Mouse (Mus musculus) intestine, embryonic 16.5 days (tissue): ENCODE measurements at regions not wholly inside any gene's neighbourhood (a gene's known extent, or its start where the extent isn't known, plus 50 kb on each side); places are given as distances from the start of the nearest gene placed in this dataset.

Source experiments
- ATAC-seq: fragments of 200-750 bp; cut with Nextera tagmentation; 2 replicates; pipeline ENCODE4 v1.8.0; 2017; ENCODE audit warnings: moderate TSS enrichment, moderate library complexity
- H3K27ac ChIP-seq: fragments of 300-500 bp; sonication (generic); 2 replicates; pipeline ENCODE4 v1.5.1; 2014; ENCODE audit warnings: mild to moderate bottlenecking, low read length
- H3K27me3 ChIP-seq: fragments of 300-500 bp; sonication (generic); replicated peaks from 2 replicates; pipeline ENCODE4 v1.6.1; 2014; ENCODE audit warnings: low read length, control low read depth, mixed read lengths; ENCODE audit not compliant: control insufficient read depth, insufficient read depth
- H3K36me3 ChIP-seq: fragments of 300-500 bp; sonication (generic); 2 replicates; pipeline ENCODE4 v1.6.1; 2014; ENCODE audit warnings: low read length, control low read depth; ENCODE audit not compliant: control insufficient read depth, insufficient read depth
- H3K4me1 ChIP-seq: fragments of 300-500 bp; sonication (generic); 2 replicates; pipeline ENCODE4 v1.6.1; 2014; ENCODE audit warnings: low read length, control low read depth, mixed read lengths; ENCODE audit not compliant: control insufficient read depth, insufficient read depth
- H3K4me2 ChIP-seq: fragments of 300-500 bp; sonication (generic); 2 replicates; pipeline ENCODE4 v1.6.1; 2014; ENCODE audit warnings: low read depth, low read length, control low read depth
- H3K4me3 ChIP-seq: fragments of 300-500 bp; sonication (generic); 2 replicates; pipeline ENCODE4 v1.5.1; 2014; ENCODE audit warnings: mild to moderate bottlenecking, low read length
- H3K9ac ChIP-seq: fragments of 300-500 bp; sonication (generic); 2 replicates; pipeline ENCODE4 v1.6.1; 2014; ENCODE audit warnings: low read depth, low read length
- H3K9me3 ChIP-seq: fragments of 300-500 bp; sonication (generic); 2 replicates; pipeline ENCODE4 v1.6.1; 2016; ENCODE audit warnings: low read length, control low read depth; ENCODE audit not compliant: control insufficient read depth
- WGBS: fragments of 180-500 bp; shearing (Covaris S2); extraction: QIAGEN DNeasy Blood & Tissue Kit; methylation state at CpG from one replicate; pipeline ENCODE4 v1.1.7; 2014; 5-methylcytosine and 5-hydroxymethylcytosine counted together

DNA sequence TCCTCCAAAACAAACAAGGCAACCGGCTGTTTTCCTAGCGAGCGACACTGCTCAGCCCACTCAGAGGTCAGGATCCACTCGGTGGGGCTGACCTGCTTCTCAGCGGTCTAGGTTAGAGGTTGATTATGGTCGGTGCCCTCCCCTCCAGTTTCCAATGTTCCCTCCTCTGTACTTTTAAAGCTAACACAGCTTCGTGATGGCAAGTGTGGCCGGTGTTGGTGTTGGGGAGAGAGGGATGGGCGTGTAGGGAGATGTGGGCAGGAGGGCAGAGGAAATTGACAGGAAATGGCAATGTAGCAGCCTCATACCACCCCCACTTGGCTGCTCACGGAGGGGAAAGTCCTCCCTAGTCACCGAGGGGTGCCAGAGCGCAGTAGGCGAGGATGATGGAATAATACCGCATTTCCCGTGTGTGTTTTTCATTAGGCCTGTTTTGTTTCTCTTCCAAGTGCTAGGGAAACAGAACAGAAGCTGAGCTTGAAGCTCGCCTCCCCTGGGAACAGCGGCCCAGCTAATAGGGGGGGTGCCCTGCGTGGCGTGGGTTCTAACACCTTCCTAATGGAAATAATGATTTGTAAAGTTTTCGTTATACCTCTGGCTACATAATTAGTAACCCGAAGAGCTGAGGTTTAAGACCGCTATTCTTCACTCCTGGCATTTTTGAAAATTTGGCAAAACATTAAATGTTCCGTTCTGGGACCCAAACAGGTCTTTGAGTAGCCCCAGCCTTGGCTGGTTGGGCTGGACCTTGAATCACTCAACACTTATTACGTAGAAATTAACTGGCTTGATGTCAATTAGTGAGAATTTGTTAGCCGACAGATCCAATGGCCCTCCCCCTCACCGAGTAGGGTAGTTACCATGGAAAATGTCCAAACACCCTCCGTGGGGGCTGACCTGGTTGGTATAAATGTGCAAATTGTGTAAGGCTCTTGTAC lies 383.5 kb downstream of the Mtx2 start:
- 75% methylated on average over 27 of the region's 27 CpGs for WGBS
- no peaks in the 10 kb centered on the region for H3K27me3 ChIP-seq
- no peak overlapping the region for H3K4me2 ChIP-seq
- no peak overlapping the region for H3K27ac ChIP-seq
- H3K4me3 ChIP-seq, result no peak overlapping the region
- H3K4me1 ChIP-seq, result no peaks in the 10 kb centered on the region
- no peaks in the 10 kb centered on the region for H3K36me3 ChIP-seq
- H3K9ac ChIP-seq, result no peak overlapping the region
- ATAC-seq, result no peak
- no peaks in the 10 kb centered on the region for H3K9me3 ChIP-seq

DNA sequence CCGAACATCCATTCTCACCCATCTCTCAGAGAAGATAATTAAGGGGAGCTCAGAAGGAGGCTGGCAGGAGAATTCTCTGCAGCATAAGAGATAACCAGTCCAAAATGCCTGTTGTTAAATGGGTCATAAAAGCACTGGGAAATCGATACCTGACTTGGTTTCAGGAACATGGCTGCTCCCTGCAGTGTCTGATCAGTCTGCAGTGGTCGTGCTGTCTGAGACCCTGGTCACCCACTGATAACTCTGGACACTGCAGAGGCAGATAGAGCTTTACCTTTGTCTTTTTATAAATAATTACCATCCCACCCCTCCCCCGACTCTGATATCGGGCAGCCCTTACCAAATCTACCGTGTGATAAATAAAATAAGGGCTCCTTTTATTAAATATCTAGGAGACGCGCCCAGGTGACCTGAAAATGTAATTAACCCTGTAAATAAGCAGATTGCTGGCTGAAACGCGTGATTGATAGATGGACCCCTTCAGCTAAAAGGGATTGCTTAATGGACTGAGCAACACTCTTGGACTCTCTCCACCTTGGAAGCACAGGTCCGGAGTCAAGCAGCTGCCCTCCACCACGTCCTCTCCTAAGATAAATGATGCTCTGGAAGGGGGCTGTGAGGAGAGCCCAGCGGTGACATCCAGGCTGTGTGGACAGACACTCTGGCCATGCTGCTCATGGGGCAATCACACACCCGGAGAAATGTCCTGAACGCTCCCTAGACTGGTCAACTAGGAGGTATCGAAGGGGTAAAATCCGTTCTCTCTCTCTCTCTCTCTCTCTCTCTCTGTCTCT lies 384.4 kb downstream of the Mtx2 start:
- H3K9me3 ChIP-seq, result no peaks in the 10 kb centered on the region
- H3K27ac ChIP-seq, result no peak overlapping the region
- H3K4me3 ChIP-seq, result no peak overlapping the region
- no peaks in the 10 kb centered on the region for H3K27me3 ChIP-seq
- no peak for ATAC-seq
- WGBS, result 64% methylated on average over 17 of the region's 17 CpGs
- no peaks in the 10 kb centered on the region for H3K36me3 ChIP-seq
- H3K9ac ChIP-seq, result no peak overlapping the region
- H3K4me2 ChIP-seq, result no peak overlapping the region
- H3K4me1 ChIP-seq, result no peaks in the 10 kb centered on the region

DNA sequence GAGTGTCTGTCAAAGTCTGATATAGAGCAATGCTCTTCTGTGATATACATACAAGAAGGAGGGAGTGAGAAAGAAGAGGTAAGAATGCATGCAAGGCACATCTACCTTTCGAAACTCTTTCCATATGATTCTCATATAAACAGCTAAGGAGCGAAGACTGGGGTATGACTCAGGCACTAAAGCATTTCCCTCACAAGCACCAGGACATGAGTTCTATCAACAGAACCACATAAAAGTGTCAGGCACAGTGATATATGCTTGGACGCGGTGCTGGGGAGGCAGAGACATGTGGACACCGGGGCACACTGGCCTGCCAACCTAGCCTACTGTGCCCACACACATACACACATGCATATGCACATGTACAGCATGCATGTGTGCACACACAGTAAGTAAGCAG lies 391.3 kb downstream of the Mtx2 start:
- H3K9me3 ChIP-seq, result no peaks in the 10 kb centered on the region
- no peaks in the 10 kb centered on the region for H3K36me3 ChIP-seq
- H3K27me3 ChIP-seq, result no peaks in the 10 kb centered on the region
- H3K27ac ChIP-seq, result no peak overlapping the region
- no peak overlapping the region for H3K9ac ChIP-seq
- no peak overlapping the region for H3K4me2 ChIP-seq
- no peak for ATAC-seq
- no peak overlapping the region for H3K4me3 ChIP-seq
- H3K4me1 ChIP-seq, result no peaks in the 10 kb centered on the region
- 69% methylated on average over 5 of the region's 5 CpGs for WGBS

DNA sequence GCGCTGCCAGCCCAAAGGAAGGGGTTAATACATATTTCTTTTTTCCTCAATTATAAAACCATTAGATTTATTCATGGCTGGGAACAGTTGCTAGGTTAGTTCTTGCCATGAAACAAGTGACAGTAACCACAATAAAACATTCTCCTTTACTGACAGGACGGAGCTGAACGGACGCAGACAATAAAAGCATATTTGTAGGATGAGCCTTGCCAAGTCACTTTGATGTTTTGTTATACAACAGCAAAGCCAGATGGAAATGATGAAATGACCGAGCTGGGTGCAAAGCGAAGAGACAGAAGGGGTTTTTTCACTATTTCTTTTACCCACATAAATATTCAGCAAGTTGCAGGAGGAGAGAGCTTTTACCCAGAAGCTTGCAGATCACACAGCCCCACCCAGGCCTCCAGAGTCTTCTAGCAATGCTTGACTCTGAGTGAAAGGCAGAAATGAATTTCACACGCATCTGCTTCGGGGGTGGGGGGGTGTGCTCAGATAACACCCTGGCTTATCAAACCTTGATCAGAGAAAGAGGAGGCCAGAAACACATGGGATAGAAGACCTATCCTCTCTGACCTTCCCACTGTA lies 395.3 kb downstream of the Mtx2 start:
- H3K4me3 ChIP-seq, result no peak overlapping the region
- no peaks in the 10 kb centered on the region for H3K9me3 ChIP-seq
- H3K36me3 ChIP-seq, result no peaks in the 10 kb centered on the region
- H3K4me1 ChIP-seq, result no peaks in the 10 kb centered on the region
- ATAC-seq, result no peak
- no peak overlapping the region for H3K27ac ChIP-seq
- no peak overlapping the region for H3K4me2 ChIP-seq
- 47% methylated on average over 8 of the region's 8 CpGs for WGBS
- no peak overlapping the region for H3K9ac ChIP-seq
- no peaks in the 10 kb centered on the region for H3K27me3 ChIP-seq

DNA sequence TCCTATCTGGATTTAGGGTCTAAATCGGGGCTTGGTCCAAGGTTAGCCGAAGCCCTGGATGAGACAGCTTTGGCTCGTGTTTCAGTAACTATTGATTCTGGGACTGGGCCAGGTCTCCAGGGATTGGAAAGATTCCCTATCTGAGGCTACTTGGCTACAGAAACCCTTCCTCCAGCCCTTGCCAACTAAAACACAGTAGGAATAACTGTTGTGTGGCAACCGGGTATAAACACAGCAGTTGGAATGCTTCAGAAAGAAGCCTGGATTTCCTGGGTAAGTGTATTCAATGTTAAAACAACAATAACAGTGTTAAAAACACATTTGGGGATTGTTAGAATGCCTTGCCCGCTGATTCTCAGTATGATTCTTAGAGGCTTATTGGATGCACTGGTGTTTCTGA lies 398.8 kb downstream of the Mtx2 start:
- H3K9ac ChIP-seq, result no peak overlapping the region
- no peak overlapping the region for H3K4me2 ChIP-seq
- H3K4me3 ChIP-seq, result no peak overlapping the region
- H3K9me3 ChIP-seq, result no peaks in the 10 kb centered on the region
- H3K27ac ChIP-seq, result no peak overlapping the region
- H3K27me3 ChIP-seq, result no peaks in the 10 kb centered on the region
- H3K36me3 ChIP-seq, result no peaks in the 10 kb centered on the region
- ATAC-seq, result no peak
- WGBS, result 54% methylated on average over 5 of the region's 5 CpGs
- H3K4me1 ChIP-seq, result no peaks in the 10 kb centered on the region

DNA sequence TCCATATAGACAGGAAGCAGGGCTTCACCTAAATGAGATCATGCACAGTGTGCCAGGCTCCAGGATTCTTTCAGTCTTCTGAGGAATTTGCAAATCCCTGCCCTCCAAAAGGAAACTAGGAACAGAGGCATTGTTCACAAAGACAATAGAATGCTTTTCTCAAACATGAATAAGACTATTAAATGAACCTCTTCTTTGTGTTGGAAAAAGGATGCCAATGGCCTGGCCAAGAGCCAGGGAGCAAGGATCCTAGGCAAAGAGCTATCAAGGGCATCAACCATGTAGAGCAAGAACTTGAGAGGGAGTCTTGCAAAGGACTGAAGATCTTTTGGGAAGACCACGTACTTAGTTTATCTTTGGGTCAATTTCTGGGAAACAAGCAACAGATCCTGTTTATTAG lies 415.4 kb downstream of the Mtx2 start:
- Histone ChIP-seq H3K4me2 (no peak overlapping the region), H3K27me3 (no peaks in the 10 kb centered on the region), H3K36me3 (no peaks in the 10 kb centered on the region), H3K9me3 (no peaks in the 10 kb centered on the region), H3K4me3 (no peak overlapping the region), H3K27ac (no peak overlapping the region), H3K9ac (no peak overlapping the region), H3K4me1 (peaks cover 7% of the 10 kb centered on the region; the same call in 1 of the 2 replicates)
- WGBS, result 91% methylated on average over 1 of the region's 1 CpGs
- ATAC-seq, result no peak

DNA sequence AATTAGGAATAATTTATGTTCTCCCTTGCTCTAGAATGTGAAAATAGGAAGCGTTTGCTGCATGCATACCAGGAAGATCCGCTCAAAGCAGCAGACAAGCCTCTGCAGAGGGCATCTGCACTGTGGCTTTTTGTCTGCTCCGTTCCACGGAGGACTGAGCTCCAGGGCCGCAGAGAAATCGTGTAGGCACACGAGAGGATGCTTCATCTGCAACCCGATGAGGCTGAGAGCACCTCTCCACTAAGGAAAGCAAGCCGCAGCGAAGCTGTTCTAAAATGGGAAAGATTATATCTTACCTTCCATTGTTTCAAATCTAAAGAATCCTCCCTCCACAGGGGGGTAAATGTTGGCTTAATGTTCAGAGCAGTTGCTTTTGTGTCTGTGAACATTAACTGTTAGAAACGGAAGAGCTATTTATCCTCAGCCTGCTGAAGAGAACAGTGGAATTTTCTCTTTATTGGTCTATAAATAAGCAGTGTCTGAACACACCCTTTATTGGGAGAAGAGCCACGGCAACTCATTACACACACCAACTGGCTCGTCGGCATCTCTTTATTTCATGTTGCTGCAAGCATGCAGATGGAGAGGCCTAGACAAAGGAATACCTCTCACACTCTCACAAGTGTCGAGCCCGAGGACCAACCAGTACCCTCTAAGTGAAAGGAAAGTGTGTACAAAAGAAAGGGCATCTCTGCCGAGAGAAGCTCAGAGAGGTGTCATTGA lies 414.6 kb upstream of the Hnrnpa3 start:
- no peak overlapping the region for H3K9ac ChIP-seq
- whole genome bisulfite sequencing, result 47% methylated on average over 17 of the region's 17 CpGs

DNA sequence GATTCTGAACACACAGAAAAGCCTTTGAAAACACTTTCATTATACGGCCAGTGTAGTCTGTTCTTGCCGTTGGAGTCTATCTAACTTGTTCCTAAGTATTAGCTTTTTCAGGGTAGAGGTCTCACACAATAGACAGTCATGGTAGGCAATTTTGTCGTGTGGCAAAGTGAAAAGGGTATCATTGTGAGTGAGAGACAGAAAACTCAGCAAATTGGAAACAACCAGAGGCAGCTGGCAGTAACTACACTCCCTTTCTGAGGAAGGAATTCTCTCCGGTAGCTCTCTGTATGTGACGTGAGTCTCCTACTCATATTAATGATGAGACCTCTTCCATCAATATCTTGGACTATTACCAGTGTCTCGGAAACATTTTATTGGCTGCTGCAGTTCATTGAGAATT lies 413.8 kb upstream of the Hnrnpa3 start:
- 79% methylated on average over 6 of the region's 6 CpGs for WGBS
- H3K36me3 ChIP-seq, result no peaks in the 10 kb centered on the region
- no peak overlapping the region for H3K4me2 ChIP-seq
- no peaks in the 10 kb centered on the region for H3K27me3 ChIP-seq
- no peak overlapping the region for H3K9ac ChIP-seq
- ATAC-seq, result no peak
- H3K4me1 ChIP-seq, result peaks cover 7% of the 10 kb centered on the region; the same call in 1 of the 2 replicates
- no peaks in the 10 kb centered on the region for H3K9me3 ChIP-seq
- no peak overlapping the region for H3K4me3 ChIP-seq
- H3K27ac ChIP-seq, result no peak overlapping the region

More for the DNA sequence above, 414.6 kb upstream of the Hnrnpa3 start:
- Histone ChIP-seq H3K4me1 (peaks cover 7% of the 10 kb centered on the region; the same call in 1 of the 2 replicates), H3K4me2 (no peak overlapping the region), H3K27ac (no peak overlapping the region), H3K4me3 (no peak overlapping the region), H3K36me3 (no peaks in the 10 kb centered on the region), H3K9me3 (no peaks in the 10 kb centered on the region), H3K27me3 (no peaks in the 10 kb centered on the region)
- no peak for ATAC-seq

DNA sequence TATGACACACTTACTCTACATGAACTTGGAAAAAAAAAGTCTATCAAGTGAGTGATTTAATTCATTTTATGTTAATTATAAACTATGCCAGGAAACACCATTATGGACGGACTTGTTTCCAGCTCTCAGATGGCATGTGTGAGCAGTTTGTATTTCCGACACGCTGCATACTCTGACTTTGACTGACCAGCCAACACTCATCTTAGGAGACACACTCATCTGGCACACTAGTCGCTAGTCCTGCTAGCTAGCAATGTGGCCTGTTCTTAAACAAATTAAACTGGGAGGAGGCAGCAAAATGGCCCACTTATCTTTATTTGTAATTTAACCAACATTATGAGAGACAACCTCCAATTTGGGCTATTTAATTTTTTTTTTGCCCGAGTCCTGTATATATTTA lies 413.4 kb upstream of the Hnrnpa3 start:
- Histone ChIP-seq H3K4me2 (no peak overlapping the region), H3K36me3 (no peaks in the 10 kb centered on the region), H3K27ac (no peak overlapping the region), H3K27me3 (no peaks in the 10 kb centered on the region), H3K4me3 (no peak overlapping the region), H3K4me1 (peaks cover 7% of the 10 kb centered on the region; the same call in 1 of the 2 replicates), H3K9me3 (no peaks in the 10 kb centered on the region), H3K9ac (no peak overlapping the region)
- WGBS, result 74% methylated on average over 5 of the region's 5 CpGs
- no peak for ATAC-seq
